8 mouse cellular contexts compared by ENCODE assay signal in the genomic region with DNA sequence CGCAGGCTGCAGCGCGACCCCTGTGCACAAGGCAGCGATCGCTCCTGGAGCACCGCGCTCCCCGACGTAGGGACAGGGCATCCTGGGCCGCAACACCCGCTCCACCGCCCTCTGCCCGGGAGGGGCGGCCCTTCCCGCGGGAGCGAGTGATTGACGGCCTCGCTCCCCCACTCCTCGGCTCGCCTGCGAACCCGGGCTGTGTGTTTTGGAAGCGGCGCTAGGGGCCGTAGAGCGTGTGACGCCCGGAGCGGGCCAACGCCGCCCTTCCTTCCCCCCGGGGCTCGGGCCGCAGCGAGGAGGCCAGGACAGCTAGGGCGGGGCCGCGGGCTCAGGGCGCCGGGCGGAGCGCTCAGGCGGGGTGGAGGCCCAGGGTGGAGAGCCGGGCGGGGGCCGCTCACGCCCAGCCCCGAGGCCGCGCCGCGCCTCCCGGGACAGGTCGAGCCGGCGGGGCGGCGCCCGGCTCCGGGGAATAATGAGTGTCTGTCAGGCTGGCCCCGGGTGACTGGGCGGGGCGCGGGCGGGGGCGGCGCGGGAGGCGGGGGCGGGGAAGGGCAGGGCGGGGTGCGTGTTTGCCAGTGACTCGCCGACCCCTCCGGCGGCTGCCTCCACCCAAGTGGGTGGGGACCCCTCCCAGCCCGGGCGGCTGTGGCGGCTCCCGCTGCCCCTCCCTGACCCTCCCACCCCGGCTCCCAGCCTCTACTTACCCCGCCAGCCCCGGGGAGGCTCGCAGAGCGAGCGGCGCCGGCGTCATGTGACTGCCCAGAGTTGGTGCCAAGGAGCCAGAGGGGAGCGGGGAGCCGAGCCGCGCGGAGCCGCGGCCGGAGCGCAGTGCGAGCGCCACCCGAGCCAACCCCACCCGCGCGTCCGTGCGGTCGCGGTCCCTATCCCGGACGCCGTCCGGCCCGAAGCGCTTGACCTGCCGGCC. TPM values are rescaled to one million over a fixed set of nuclear protein-coding genes. Genes with fewer than 3 reads are reported as not detected.
DNase-seq lines count a peak whose midpoint lies in the region; ATAC-seq lines count a peak whose summit lies in the region.

Gene Klf3 (plus strand): TSS at position 594 of the 925 bp plus-strand sequence.

- H3K4me2 ChIP-seq in hindbrain, embryonic 15.5 days, result peak within 1 kb of the TSS; percentile 62

- peak; percentile 81 for DNase-seq in WW6 (ENCODE audit: low read depth, low spot score)
- peak; percentile 75 to 84 for DNase-seq in cerebellum, postnatal 36 days
- peak; percentile 92 for DNase-seq in gastrocnemius, adult 18-20 months (ENCODE audit: low spot score)
- peak; percentile 64 to 80 for DNase-seq in left cerebral cortex, adult 18-20 months (ENCODE audit: low spot score in 2 of 2)
- peak; percentile 87 for DNase-seq in right cerebral cortex, adult 18-20 months
- DNase-seq in urinary bladder, adult 2 months (ENCODE audit: low spot score), result peak; percentile 98

- H3K9me3 ChIP-seq in hindbrain, embryonic 15.5 days, result no peaks in the 10 kb centered on the region

- peak within 1 kb of the TSS; percentile 94 for H3K27ac ChIP-seq in hindbrain, embryonic 15.5 days (replicated peaks)
- peak within 1 kb of the TSS; percentile 78 for H3K27ac ChIP-seq in macrophage

- H3K4me1 ChIP-seq in hindbrain, embryonic 15.5 days (replicated peaks), result peaks cover 26% of the 10 kb centered on the region

- no peaks in the 10 kb centered on the region for H3K36me3 ChIP-seq in hindbrain, embryonic 15.5 days
- no peaks in the 10 kb centered on the region for H3K36me3 ChIP-seq in macrophage (ENCODE audit: inconsistent target)

- no peaks in the 10 kb centered on the region for H3K27me3 ChIP-seq in hindbrain, embryonic 15.5 days

- WGBS in hindbrain, embryonic 15.5 days, result under 1% methylated on average over 79 of the region's 116 CpGs
- WGBS in macrophage (ENCODE audit: missing documents), result under 1% methylated on average over 111 of the region's 116 CpGs

- H3K9ac ChIP-seq in hindbrain, embryonic 15.5 days, result peak within 1 kb of the TSS; percentile 81

- H3K4me3 ChIP-seq in hindbrain, embryonic 15.5 days, result peak within 1 kb of the TSS; percentile 93
- H3K4me3 ChIP-seq in macrophage (ENCODE audit: inconsistent target), result peak within 1 kb of the TSS; percentile 72

- H3K79me2 ChIP-seq in macrophage (ENCODE audit: inconsistent target), result peaks cover 44% of the 10 kb centered on the region

- ATAC-seq in hindbrain, embryonic 15.5 days (ENCODE audit: low FRiP score, low read depth), result peak; percentile 94

RNA-seq across cellular contexts. Expression of gene Klf3, which starts in this region (rescaled TPM):
- 10 to 100 TPM; 12.7 to 22.1 TPM for total RNA-seq in gastrocnemius, adult 18-20 months (2021)
- polyA plus RNA-seq in hindbrain, embryonic 15.5 days (2015; fragmentation: Nextera tagmentation; extraction: Ambion mirVana), result 28.9 and 30.3 TPM in 2 replicates
- 10 to 100 TPM; 32.0 to 33.4 TPM for total RNA-seq in left cerebral cortex, adult 18-20 months (2021)
- total RNA-seq in macrophage (2018; cell fraction: chromatin; rRNA removed), result 100 to 1,000 TPM in 19 of 26 experiments, 10 to 100 TPM in 7; 48.3 to 365 (median 123) TPM
- 100 to 1,000 TPM in 1 of 26 experiments, 10 to 100 TPM in 25; 45.5 to 118 (median 57.3) TPM for total RNA-seq in macrophage (2018; cell fraction: cytosol; rRNA removed)
- 100 to 1,000 TPM in 21 of 26 experiments, 10 to 100 TPM in 5; 67.6 to 296 (median 126) TPM for total RNA-seq in macrophage (2018; cell fraction: nucleus; rRNA removed)
- 28.7 to 50.9 TPM (median 35.8 TPM) in 3 replicates for polyA plus RNA-seq in macrophage (2018)
- 55.4 and 59.6 TPM in 2 replicates for polyA plus RNA-seq in urinary bladder, adult 2 months (2012; rRNA removed)

Comparison
In these comparisons a context has a peak if more than half of its experiments do, and no peak if none do; other contexts are left out.
1. Peak in every context shown above with its lines: DNase-seq, ATAC-seq, H3K4me3 ChIP-seq and H3K27ac ChIP-seq.